Mouse (Mus musculus) kidney, adult 2 months (tissue): ENCODE results near the gene Prpf40b.

Experiments used
- CTCF ChIP-seq: fragments of 200-500 bp; conservative IDR thresholded peaks from 2 replicates; pipeline ENCODE4 v1.5.1; 2011; ENCODE audit warnings: low read depth, mild to moderate bottlenecking, control low read depth, low read length, moderate library complexity, mixed read lengths; ENCODE audit not compliant: insufficient read depth, insufficient read length
- POLR2A ChIP-seq: fragments of 200-500 bp; IDR thresholded peaks from one replicate; pipeline ENCODE4 v1.6.1; 2011; ENCODE audit warnings: low read depth, low read length, control low read depth

DNA sequence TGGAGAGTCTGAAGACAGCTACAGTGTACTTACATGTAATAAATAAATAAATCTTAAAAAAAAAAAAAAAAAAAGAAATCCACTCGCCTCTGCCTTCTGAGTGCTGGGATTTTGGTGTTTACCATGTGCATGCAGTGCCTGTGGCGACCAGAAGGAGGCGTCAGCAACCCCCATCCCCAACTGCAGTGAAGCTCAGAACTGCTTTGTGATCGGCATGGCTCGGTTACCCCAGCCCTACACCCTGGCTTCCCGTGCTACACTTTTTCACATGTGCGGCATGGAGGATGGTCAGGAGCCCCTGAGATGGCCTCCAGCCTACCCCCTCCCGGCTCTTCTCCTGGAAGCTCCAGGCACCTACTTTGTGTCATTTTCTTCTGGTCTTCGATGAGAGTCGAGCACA is 11.4 kb upstream of the Prpf40b start:
- peak; percentile 44; the same call in 1 of the 2 replicates for TF ChIP-seq CTCF
- no peak for TF ChIP-seq POLR2A
